Mouse (Mus musculus) stomach, postnatal 0 days (tissue): ENCODE measurements around the gene Tldc2. TPM values are rescaled to one million over a fixed set of nuclear protein-coding genes. Genes with fewer than 3 reads are reported as not detected.

ENCODE experiments used
- ATAC-seq: fragments of 200-750 bp; cut with Nextera tagmentation; 2 replicates; pipeline ENCODE4 v1.8.0; 2017; ENCODE audit not compliant: low FRiP score, low TSS enrichment
- DNase-seq: peaks from one replicate; pipeline ENCODE4 v3.0.0-alpha.2; 2016; ENCODE audit warnings: low spot score
- H3K27ac ChIP-seq: fragments of 300-500 bp; sonication (generic); replicated peaks from 2 replicates; pipeline ENCODE4 v1.5.1; 2014; ENCODE audit warnings: mild to moderate bottlenecking, control low read depth
- H3K27me3 ChIP-seq: fragments of 300-500 bp; sonication (generic); 2 replicates; pipeline ENCODE4 v1.6.1; 2014; ENCODE audit warnings: low read length; ENCODE audit not compliant: control insufficient read depth, insufficient read depth
- H3K36me3 ChIP-seq: fragments of 300-500 bp; sonication (generic); 2 replicates; pipeline ENCODE4 v1.6.1; 2014; ENCODE audit warnings: low read length, mixed read lengths; ENCODE audit not compliant: control insufficient read depth, insufficient read depth
- H3K4me1 ChIP-seq: fragments of 300-500 bp; sonication (generic); replicated peaks from 2 replicates; pipeline ENCODE4 v1.6.1; 2014; ENCODE audit warnings: antibody characterized with exemption; ENCODE audit not compliant: control insufficient read depth, insufficient read depth
- H3K4me2 ChIP-seq: fragments of 300-500 bp; sonication (generic); replicated peaks from 2 replicates; pipeline ENCODE4 v1.6.1; 2014; ENCODE audit warnings: low read depth, mild to moderate bottlenecking, control low read depth, moderate library complexity
- H3K4me3 ChIP-seq: fragments of 300-500 bp; sonication (generic); 2 replicates; pipeline ENCODE4 v1.5.1; 2014; ENCODE audit warnings: low read depth, low read length, control low read depth
- H3K9ac ChIP-seq: fragments of 300-500 bp; sonication (generic); 2 replicates; pipeline ENCODE4 v1.6.1; 2014; ENCODE audit warnings: mild to moderate bottlenecking, low read length, control low read depth, mixed read lengths
- H3K9me3 ChIP-seq: fragments of 300-500 bp; sonication (generic); 2 replicates; pipeline ENCODE4 v1.6.1; 2016; ENCODE audit warnings: low read length; ENCODE audit not compliant: control insufficient read depth
- CTCF ChIP-seq: IDR thresholded peaks from 2 replicates; pipeline ENCODE4 v1.5.1; 2016; ENCODE audit warnings: antibody characterized with exemption, low read depth, mild to moderate bottlenecking, moderate library complexity
- EP300 ChIP-seq: optimal IDR thresholded peaks from 2 replicates; pipeline ENCODE3; 2016; ENCODE audit warnings: antibody characterized with exemption
- WGBS: fragments of 180-500 bp; shearing (Covaris S2); extraction: QIAGEN DNeasy Blood & Tissue Kit; methylation state at CpG from one replicate; pipeline ENCODE4 v1.1.7; 2014; 5-methylcytosine and 5-hydroxymethylcytosine counted together
- polyA plus RNA-seq: library from polyadenylated mRNA; unstranded; fragments of >200 nt; fragmentation: Nextera tagmentation; extraction: Ambion mirVana; gene quantifications from 2 replicates; pipeline ENCODE4 v1.2.1, GENCODE M21; 2015

Tldc2 gene
- polyA plus RNA-seq, 1 experiment from 2014 or later, result not detected

GRCm38 (mm10) chr2:157099532-157100318 lies 12.9 kb downstream of the Tldc2 start:
- H3K9ac ChIP-seq, result no peak overlapping the region
- H3K27me3 ChIP-seq, result no peaks in the 10 kb centered on the region
- H3K27ac ChIP-seq, result no peak overlapping the region
- no peak overlapping the region for H3K4me3 ChIP-seq
- H3K4me2 ChIP-seq, result no peak overlapping the region
- H3K36me3 ChIP-seq, result peaks cover 10% of the 10 kb centered on the region
- H3K9me3 ChIP-seq, result no peaks in the 10 kb centered on the region
- no peaks in the 10 kb centered on the region for H3K4me1 ChIP-seq
- WGBS, result 72% methylated on average over 12 of the region's 12 CpGs
- DNase-seq (no peak), ATAC-seq (no peak)
- no peak for TF ChIP-seq EP300
- no peak for TF ChIP-seq CTCF

- WGBS, result 77% methylated on average over 12 of the region's 12 CpGs
- H3K4me3 ChIP-seq, result no peak overlapping the region
- ATAC-seq, result no peak
- no peaks in the 10 kb centered on the region for H3K4me1 ChIP-seq
- no peaks in the 10 kb centered on the region for H3K27me3 ChIP-seq
- no peak overlapping the region for H3K27ac ChIP-seq
- H3K9me3 ChIP-seq, result no peaks in the 10 kb centered on the region
- H3K4me2 ChIP-seq, result no peak overlapping the region
- TF ChIP-seq CTCF (no peak), EP300 (no peak)
- DNase-seq, result no peak
- peaks cover 10% of the 10 kb centered on the region for H3K36me3 ChIP-seq
- no peak overlapping the region for H3K9ac ChIP-seq
These were observed 13.4 kb downstream of the Tldc2 start for GRCm38 (mm10) chr2:157100319-157100605.

GRCm38 (mm10) chr2:157101650-157102049 lies 14.8 kb downstream of the Tldc2 start:
- no peak overlapping the region for H3K4me2 ChIP-seq
- WGBS, result 93% methylated on average over 9 of the region's 9 CpGs
- no peaks in the 10 kb centered on the region for H3K4me1 ChIP-seq
- no peak for ATAC-seq
- DNase-seq, result no peak
- no peaks in the 10 kb centered on the region for H3K27me3 ChIP-seq
- TF ChIP-seq EP300, result no peak
- TF ChIP-seq CTCF, result no peak
- H3K9me3 ChIP-seq, result no peaks in the 10 kb centered on the region
- no peak overlapping the region for H3K9ac ChIP-seq
- H3K36me3 ChIP-seq, result peaks cover 13% of the 10 kb centered on the region
- no peak overlapping the region for H3K4me3 ChIP-seq
- H3K27ac ChIP-seq, result no peak overlapping the region

DNA sequence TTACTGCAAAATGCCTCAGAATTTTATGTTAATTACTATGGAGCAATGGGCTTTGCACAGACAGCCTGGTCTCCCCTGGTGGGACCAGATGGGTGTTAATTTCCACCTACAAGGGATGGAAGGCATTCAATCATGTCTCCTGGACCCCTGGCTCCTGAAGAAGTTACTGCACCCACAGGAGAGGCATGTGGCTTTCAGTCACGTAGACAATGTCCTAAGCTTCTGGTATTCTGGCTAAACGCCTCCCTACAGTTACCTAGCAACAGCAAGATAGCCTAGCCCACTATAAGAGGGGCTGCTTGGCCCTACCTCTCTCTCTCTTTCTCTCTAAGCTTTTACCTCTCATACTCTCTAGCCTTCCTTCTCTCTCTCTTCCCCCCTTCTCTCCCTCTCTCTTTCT lies 15.4 kb downstream of the Tldc2 start:
- DNase-seq, result no peak

GRCm38 (mm10) chr2:157104454-157104853 lies 17.6 kb downstream of the Tldc2 start:
- DNase-seq (no peak), ATAC-seq (no peak)
- TF ChIP-seq EP300, result no peak
- no peak for TF ChIP-seq CTCF
- Histone ChIP-seq H3K4me1 (no peaks in the 10 kb centered on the region), H3K27ac (no peak overlapping the region), H3K9ac (no peak overlapping the region), H3K36me3 (peaks cover 15% of the 10 kb centered on the region), H3K9me3 (no peaks in the 10 kb centered on the region), H3K4me3 (no peak overlapping the region), H3K27me3 (no peaks in the 10 kb centered on the region), H3K4me2 (no peak overlapping the region)
- WGBS, result 88% methylated on average over 8 of the region's 8 CpGs

More for the DNA sequence above, 15.4 kb downstream of the Tldc2 start:
- no peak overlapping the region for H3K9ac ChIP-seq
- no peak overlapping the region for H3K4me2 ChIP-seq
- no peak for TF ChIP-seq EP300
- TF ChIP-seq CTCF, result no peak
- H3K9me3 ChIP-seq, result no peaks in the 10 kb centered on the region
- ATAC-seq, result no peak
- peaks cover 13% of the 10 kb centered on the region for H3K36me3 ChIP-seq
- no peaks in the 10 kb centered on the region for H3K27me3 ChIP-seq
- no peaks in the 10 kb centered on the region for H3K4me1 ChIP-seq
- no peak overlapping the region for H3K27ac ChIP-seq
- WGBS, result 63% methylated on average over 2 of the region's 2 CpGs
- H3K4me3 ChIP-seq, result no peak overlapping the region

- H3K4me3 ChIP-seq, result no peak overlapping the region
- H3K4me1 ChIP-seq, result no peaks in the 10 kb centered on the region
- H3K27ac ChIP-seq, result no peak overlapping the region
- ATAC-seq (no peak), DNase-seq (no peak)
- TF ChIP-seq EP300, result no peak
- no peak for TF ChIP-seq CTCF
- H3K4me2 ChIP-seq, result no peak overlapping the region
- 78% methylated on average over 4 of the region's 4 CpGs for WGBS
- peaks cover 11% of the 10 kb centered on the region for H3K36me3 ChIP-seq
- no peaks in the 10 kb centered on the region for H3K27me3 ChIP-seq
- no peaks in the 10 kb centered on the region for H3K9me3 ChIP-seq
- H3K9ac ChIP-seq, result no peak overlapping the region
These were observed 21.4 kb downstream of the Tldc2 start for GRCm38 (mm10) chr2:157108236-157108635.
